Mouse (Mus musculus) heart, adult 2 months (tissue): ENCODE measurements around the gene Zc3h10. TPM values are rescaled to one million over a fixed set of nuclear protein-coding genes. Genes with fewer than 3 reads are reported as not detected.

Experiments
- DNase-seq, 2 experiments: peaks; one replicate each; pipeline ENCODE4 v3.0.0; 2021
- H3K27ac ChIP-seq: fragments of 200-600 bp; 2 replicates; pipeline ENCODE4 v1.8.1; 2022
- H3K27me3 ChIP-seq: fragments of 200-500 bp; 2 replicates; pipeline ENCODE4 v1.6.1; 2012; ENCODE audit warnings: mild to moderate bottlenecking, low read length, inconsistent platforms, mixed read lengths; ENCODE audit not compliant: control insufficient read depth, insufficient read depth
- H3K36me3 ChIP-seq: fragments of 200-500 bp; 2 replicates; pipeline ENCODE4 v1.6.1; 2012; ENCODE audit warnings: low read length, inconsistent platforms; ENCODE audit not compliant: control insufficient read depth, insufficient read depth
- H3K4me1 ChIP-seq: fragments of 200-500 bp; 2 replicates; pipeline ENCODE4 v1.6.1; 2011; ENCODE audit warnings: low read length; ENCODE audit not compliant: control insufficient read depth, insufficient read depth
- H3K4me3 ChIP-seq: fragments of 200-600 bp; 2 replicates; pipeline ENCODE4 v1.8.1; 2022
- H3K79me2 ChIP-seq: fragments of 200-500 bp; replicated peaks from 2 replicates; pipeline ENCODE4 v1.6.1; 2012; ENCODE audit warnings: mild to moderate bottlenecking, inconsistent platforms, low read length, moderate library complexity, mixed read lengths; ENCODE audit not compliant: control insufficient read depth, insufficient read depth
- H3K9ac ChIP-seq: fragments of 200-500 bp; 2 replicates; pipeline ENCODE4 v1.6.1; 2012; ENCODE audit warnings: low read depth, mild to moderate bottlenecking, control low read depth, inconsistent platforms, low read length, mixed read lengths
- CTCF ChIP-seq: fragments of 200-600 bp; IDR thresholded peaks from 2 replicates; pipeline ENCODE4 v1.8.1; 2022; ENCODE audit warnings: antibody characterized with exemption, mild to moderate bottlenecking, moderate library complexity
- EP300 ChIP-seq: fragments of 200-500 bp; IDR thresholded peaks from 2 replicates; pipeline ENCODE4 v1.6.1; 2011; ENCODE audit warnings: low read depth, low read length, control low read depth; ENCODE audit not compliant: insufficient read depth
- POLR2A ChIP-seq: fragments of 200-500 bp; IDR thresholded peaks from 2 replicates; pipeline ENCODE4 v1.6.1; 2011; ENCODE audit warnings: mild to moderate bottlenecking, low read depth, low read length, control low read depth; ENCODE audit not compliant: insufficient read depth
- WGBS: fragments of 180-500 bp; shearing (Covaris S2); methylation state at CpG from one replicate; pipeline ENCODE4 v1.1.7; 2018; 5-methylcytosine and 5-hydroxymethylcytosine counted together
- intact Hi-C: fragments of 180-260 bp; cut with DNase I; formaldehyde crosslinking; loops from one replicate; pipeline ENCODE4 v1.15.1; 2025
- polyA plus RNA-seq: library from polyadenylated mRNA; depleted of rRNA; stranded (reverse); fragments of >200 nt; gene quantifications from 2 replicates; pipeline ENCODE4 v1.2.3, GENCODE M21; 2012
- total RNA-seq, 2 experiments: library from RNA; stranded (reverse); gene quantifications; 2 replicates each; pipeline ENCODE4 v1.2.3; 2021

Gene Zc3h10
- total and polyA plus RNA-seq, 3 experiments = 6.8 to 7.6 (median 7.5) TPM

- intact Hi-C loops = no loop called here
- no peak for DNase-seq
- Histone ChIP-seq H3K9ac (no peak overlapping the region), H3K27ac (no peak overlapping the region), H3K4me3 (no peak overlapping the region), H3K4me1 (no peaks in the 10 kb centered on the region), H3K79me2 (no peaks in the 10 kb centered on the region), H3K36me3 (no peaks in the 10 kb centered on the region), H3K27me3 (no peaks in the 10 kb centered on the region)
- no peak for TF ChIP-seq EP300
- no peak for TF ChIP-seq CTCF
- TF ChIP-seq POLR2A = no peak
- WGBS = 82% methylated on average over 4 of the region's 4 CpGs
Observed at GRCm38 (mm10) chr10:128515044-128515443, 32.5 kb downstream of the Zc3h10 start.

DNA sequence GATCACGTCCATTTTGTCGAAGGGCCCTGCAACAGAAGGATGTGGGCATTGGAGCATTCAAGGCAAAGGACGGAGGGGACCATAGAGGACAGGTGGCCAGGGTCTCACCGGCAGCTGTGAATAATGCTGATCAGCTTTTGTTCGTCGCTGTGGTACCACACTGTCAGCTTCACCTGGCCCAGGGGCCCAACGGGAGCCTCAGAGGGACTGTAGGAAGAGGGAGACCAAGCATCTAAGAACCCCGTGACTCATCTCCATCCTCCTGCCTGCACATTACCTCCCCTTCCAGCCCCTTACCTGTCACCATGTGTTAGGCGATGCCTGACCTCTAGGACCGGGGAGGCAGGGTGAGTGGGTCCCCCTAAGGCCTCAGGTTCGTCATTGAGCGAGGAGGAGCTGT lies 35.8 kb downstream of the Zc3h10 start:
- no peak for TF ChIP-seq POLR2A
- no peak for TF ChIP-seq CTCF
- TF ChIP-seq EP300 = no peak
- intact Hi-C loops = no loop called here
- Histone ChIP-seq H3K4me1 (no peaks in the 10 kb centered on the region), H3K79me2 (no peaks in the 10 kb centered on the region), H3K9ac (no peak overlapping the region), H3K27ac (no peak overlapping the region), H3K27me3 (no peaks in the 10 kb centered on the region), H3K36me3 (no peaks in the 10 kb centered on the region), H3K4me3 (no peak overlapping the region)
- no peak for DNase-seq
- WGBS = 90% methylated on average over 12 of the region's 12 CpGs

GRCm38 (mm10) chr10:128511189-128511588 lies 36.4 kb downstream of the Zc3h10 start:
- Histone ChIP-seq H3K27ac (no peak overlapping the region), H3K27me3 (no peaks in the 10 kb centered on the region), H3K79me2 (no peaks in the 10 kb centered on the region), H3K4me1 (no peaks in the 10 kb centered on the region), H3K9ac (no peak overlapping the region), H3K4me3 (no peak overlapping the region), H3K36me3 (no peaks in the 10 kb centered on the region)
- no peak for TF ChIP-seq CTCF
- no peak for TF ChIP-seq POLR2A
- no peak for TF ChIP-seq EP300
- no peak for DNase-seq
- intact Hi-C loops = no loop called here
- 94% methylated on average over 9 of the region's 9 CpGs for WGBS

DNA sequence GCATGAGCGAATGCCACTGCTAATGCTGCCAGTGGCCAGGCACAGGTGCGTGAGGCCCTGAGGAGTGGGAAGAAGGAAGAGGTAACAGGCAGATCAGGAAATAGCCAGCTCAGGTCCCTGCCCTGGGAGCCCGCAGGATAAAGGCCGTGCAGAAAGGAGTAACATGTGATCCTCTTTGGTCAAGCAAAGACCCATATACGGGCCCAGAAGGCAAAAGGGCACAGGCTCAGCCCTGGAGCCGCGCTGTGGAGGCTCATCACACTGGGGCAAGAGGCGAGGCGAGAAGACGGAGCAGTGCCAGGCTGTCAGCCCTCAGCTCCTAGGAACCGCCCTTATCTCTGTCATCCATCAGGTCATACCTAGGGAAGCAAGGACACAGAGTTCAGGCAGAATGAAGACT lies 37.3 kb downstream of the Zc3h10 start:
- Histone ChIP-seq H3K9ac (no peak overlapping the region), H3K27ac (no peak overlapping the region), H3K27me3 (no peaks in the 10 kb centered on the region), H3K4me3 (no peak overlapping the region), H3K36me3 (no peaks in the 10 kb centered on the region), H3K79me2 (no peaks in the 10 kb centered on the region), H3K4me1 (no peaks in the 10 kb centered on the region)
- DNase-seq = no peak
- intact Hi-C loops = no loop called here
- TF ChIP-seq EP300 = no peak
- 84% methylated on average over 11 of the region's 11 CpGs for WGBS

GRCm38 (mm10) chr10:128509831-128510230 lies 37.7 kb downstream of the Zc3h10 start:
- DNase-seq = no peak
- 81% methylated on average over 4 of the region's 4 CpGs for WGBS
- intact Hi-C loops = no loop called here
- H3K36me3 ChIP-seq = no peaks in the 10 kb centered on the region
- H3K4me1 ChIP-seq = no peaks in the 10 kb centered on the region
- no peaks in the 10 kb centered on the region for H3K27me3 ChIP-seq
- TF ChIP-seq CTCF = no peak
- TF ChIP-seq POLR2A = no peak
- TF ChIP-seq EP300 = no peak
- H3K9ac ChIP-seq = no peak overlapping the region
- no peak overlapping the region for H3K27ac ChIP-seq
- no peaks in the 10 kb centered on the region for H3K79me2 ChIP-seq
- H3K4me3 ChIP-seq = no peak overlapping the region

DNA sequence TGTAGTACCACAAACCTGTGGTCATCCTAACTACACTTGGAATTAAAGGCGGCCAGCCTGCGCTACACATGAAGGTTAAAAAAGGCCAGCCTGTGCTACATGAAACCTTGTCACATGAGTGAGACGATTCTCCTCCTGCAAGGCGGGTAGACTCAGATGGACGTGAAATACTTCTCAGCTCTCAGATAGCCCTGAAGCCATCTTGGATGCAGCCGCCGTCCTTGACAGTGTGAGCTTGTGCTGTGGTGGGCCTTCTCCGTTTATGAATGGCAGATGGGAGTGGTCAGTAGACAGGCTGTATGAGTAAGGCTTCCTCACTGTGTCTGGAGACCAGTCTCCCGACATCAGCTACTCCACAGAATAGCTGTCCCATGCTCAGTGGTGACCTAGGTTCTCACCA lies 38.4 kb downstream of the Zc3h10 start:
- Histone ChIP-seq H3K27ac (no peak overlapping the region), H3K36me3 (no peaks in the 10 kb centered on the region), H3K4me3 (no peak overlapping the region), H3K27me3 (no peaks in the 10 kb centered on the region), H3K79me2 (no peaks in the 10 kb centered on the region), H3K9ac (no peak overlapping the region), H3K4me1 (peaks cover 3% of the 10 kb centered on the region; the same call in 1 of the 2 replicates)
- no peak for TF ChIP-seq CTCF
- no peak for TF ChIP-seq POLR2A
- no peak for TF ChIP-seq EP300
- intact Hi-C loops = no loop called here
- DNase-seq = no peak
- 81% methylated on average over 9 of the region's 9 CpGs for WGBS
